Mouse (Mus musculus): ENCODE results near the gene Gpr146.
"Not testable (repeated sequence)": the region's sequence is repeated elsewhere in the genome, so short reads cannot be mapped to it uniquely, and the experiment has no call there.

Gene Gpr146

GRCm38 (mm10) chr5:139377468-139378270 is at the start of gene Gpr146:
Gpr146 (plus strand) TSS chr5:139377697.
- peak in 1 of 2 experiments; percentile 36 for DNase-seq (ENCODE audit: low read depth in 1 of 2, low spot score in 2 of 2)

GRCm38 (mm10) chr5:139330766-139331165 is 46.7 kb upstream of the Gpr146 start:
- DNase-seq (ENCODE audit: low read depth in 1 of 2, low spot score in 2 of 2), result no peak

GRCm38 (mm10) chr5:139331742-139332141 is 45.8 kb upstream of the Gpr146 start:
- DNase-seq (ENCODE audit: low read depth in 1 of 2, low spot score in 2 of 2), result peak; percentile 52 to 74

GRCm38 (mm10) chr5:139332590-139333272 is 44.8 kb upstream of the Gpr146 start:
- DNase-seq (ENCODE audit: low read depth in 1 of 2, low spot score in 2 of 2), result no peak

GRCm38 (mm10) chr5:139333301-139334013 is 44.0 kb upstream of the Gpr146 start:
- DNase-seq (ENCODE audit: low read depth in 1 of 2, low spot score in 2 of 2), result no peak

GRCm38 (mm10) chr5:139334394-139334793 is 43.1 kb upstream of the Gpr146 start:
- DNase-seq (ENCODE audit: low read depth in 1 of 2, low spot score in 2 of 2), result not testable (repeated sequence)

- DNase-seq (ENCODE audit: low read depth in 1 of 2, low spot score in 2 of 2), result no peak
Measured at GRCm38 (mm10) chr5:139335634-139336033, 41.9 kb upstream of the Gpr146 start.

GRCm38 (mm10) chr5:139337826-139338370 is 39.6 kb upstream of the Gpr146 start:
- no peak for DNase-seq (ENCODE audit: low read depth in 1 of 2, low spot score in 2 of 2)

GRCm38 (mm10) chr5:139338403-139338802 is 39.1 kb upstream of the Gpr146 start:
- DNase-seq (ENCODE audit: low read depth in 1 of 2, low spot score in 2 of 2), result no peak

- DNase-seq (ENCODE audit: low read depth in 1 of 2, low spot score in 2 of 2), result no peak
Measured at GRCm38 (mm10) chr5:139338891-139339290, 38.6 kb upstream of the Gpr146 start.

- DNase-seq (ENCODE audit: low read depth in 1 of 2, low spot score in 2 of 2), result peak in 1 of 2 experiments; percentile 68
Measured at GRCm38 (mm10) chr5:139344021-139344686, 33.3 kb upstream of the Gpr146 start.

- DNase-seq (ENCODE audit: low read depth in 1 of 2, low spot score in 2 of 2), result peak; percentile 94 to 98
Measured at GRCm38 (mm10) chr5:139344687-139345363, 32.7 kb upstream of the Gpr146 start.

GRCm38 (mm10) chr5:139345364-139345714 is 32.2 kb upstream of the Gpr146 start:
- no peak for DNase-seq (ENCODE audit: low read depth in 1 of 2, low spot score in 2 of 2)

- DNase-seq (ENCODE audit: low read depth in 1 of 2, low spot score in 2 of 2), result no peak
Measured at GRCm38 (mm10) chr5:139347225-139347624, 30.3 kb upstream of the Gpr146 start.

- DNase-seq (ENCODE audit: low read depth in 1 of 2, low spot score in 2 of 2), result no peak
Measured at GRCm38 (mm10) chr5:139349713-139350112, 27.8 kb upstream of the Gpr146 start.

GRCm38 (mm10) chr5:139351134-139351533 is 26.4 kb upstream of the Gpr146 start, which contains the start of gene Cox19:
Cox19 (minus strand) TSS chr5:139351418.
- no peak for DNase-seq (ENCODE audit: low read depth in 1 of 2, low spot score in 2 of 2)

- no peak for DNase-seq (ENCODE audit: low read depth in 1 of 2, low spot score in 2 of 2)
Measured at GRCm38 (mm10) chr5:139351628-139352027, 25.9 kb upstream of the Gpr146 start.

- DNase-seq (ENCODE audit: low read depth in 1 of 2, low spot score in 2 of 2), result no peak
Measured at GRCm38 (mm10) chr5:139352317-139352716, 25.2 kb upstream of the Gpr146 start, which contains the start of gene Cyp2w1. Cyp2w1 (plus strand) TSS chr5:139352617.

- peak in 1 of 2 experiments; percentile 28 for DNase-seq (ENCODE audit: low read depth in 1 of 2, low spot score in 2 of 2)
Measured at GRCm38 (mm10) chr5:139353496-139353895, 24.0 kb upstream of the Gpr146 start.

- no peak for DNase-seq (ENCODE audit: low read depth in 1 of 2, low spot score in 2 of 2)
Measured at GRCm38 (mm10) chr5:139353946-139354345, 23.6 kb upstream of the Gpr146 start.

Measured in monocyte, adult 2 months (primary cell).